Mouse (Mus musculus): ENCODE measurements at regions not wholly inside any gene's neighbourhood (a gene's known extent, or its start where the extent isn't known, plus 50 kb on each side); places are given as distances from the start of the nearest gene placed in this dataset.

DNA sequence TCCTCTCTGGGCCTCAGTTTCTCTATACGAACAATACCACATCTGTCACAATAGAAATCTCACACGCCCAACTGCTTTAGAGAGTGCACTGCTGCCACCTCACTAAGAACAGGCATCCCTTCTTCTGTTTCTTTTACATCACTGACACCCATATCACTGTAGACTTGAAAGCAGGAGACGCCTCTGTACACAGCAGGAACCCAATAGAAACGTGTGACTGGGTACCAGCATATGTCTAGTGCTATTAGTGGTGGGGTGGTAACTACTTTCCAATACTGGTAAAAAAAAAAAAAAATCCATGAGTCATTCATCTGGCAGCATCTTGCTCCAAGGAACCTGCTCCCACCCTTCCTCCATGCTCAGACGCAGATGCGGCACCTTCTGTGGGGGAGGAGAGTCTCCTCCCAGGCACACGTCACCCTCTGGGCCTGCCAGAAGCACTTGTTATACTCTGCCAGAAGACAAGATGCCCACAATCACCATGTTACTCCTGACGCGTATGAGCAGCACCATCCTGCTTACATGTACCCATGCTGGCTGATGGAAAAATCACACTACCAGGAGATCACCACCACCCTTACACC is 151.3 kb upstream of the Plxna4 start:
- POLR2A ChIA-PET = no interaction called here
- CTCF ChIA-PET = no interaction called here

DNA sequence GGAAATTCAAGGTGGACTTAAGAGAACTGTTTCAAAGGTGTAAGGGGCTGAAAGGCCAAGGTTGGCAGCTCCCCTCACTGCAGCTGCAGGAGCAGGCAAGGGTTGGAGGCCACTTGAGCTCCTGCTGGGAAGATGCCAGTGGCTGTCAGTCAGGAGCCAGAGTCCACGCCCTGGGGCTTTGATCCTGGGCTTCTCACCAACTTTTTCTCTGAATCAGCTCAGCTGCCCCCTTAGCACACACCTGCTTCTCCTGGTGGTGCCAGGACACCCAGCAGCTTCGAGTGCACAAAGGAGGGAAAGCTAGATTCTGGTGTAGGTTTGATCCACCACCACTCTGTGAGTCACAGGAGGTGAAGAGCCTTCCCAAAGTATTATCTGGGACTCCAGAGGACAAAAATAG is 140.7 kb upstream of the Plxna4 start:
- ChIA-PET POLR2A (interaction anchor here in 1 of 4 experiments (0.6 kb wide), 1 partner anchor 108 kb away, joined by 3 read pairs; no protein-coding TSS in a partner anchor), CTCF (no interaction called here)

DNA sequence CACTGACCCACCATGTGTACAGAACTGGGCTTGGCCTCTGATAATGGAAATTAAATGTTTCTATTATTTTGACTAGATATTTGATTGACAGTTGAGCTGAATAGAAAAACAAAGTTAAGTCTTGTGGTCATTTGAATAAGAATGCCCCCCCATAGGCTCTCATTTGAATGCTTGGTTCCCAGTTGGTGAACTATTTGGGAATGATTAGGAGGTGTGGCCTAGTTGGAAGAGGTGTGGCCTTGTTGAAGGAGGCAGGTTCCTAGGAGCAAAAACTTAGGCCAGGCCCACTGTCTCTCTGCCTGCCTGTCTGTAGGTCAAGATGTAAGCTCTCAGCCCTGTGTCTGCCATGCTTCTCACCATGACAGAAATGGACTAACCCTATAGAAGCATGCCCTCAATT is 138.6 kb upstream of the Plxna4 start:
- ChIA-PET CTCF (interaction anchor here in 1 of 4 experiments (1.2 kb wide), 1 partner anchor 401 kb away, joined by 4 read pairs; no protein-coding TSS in a partner anchor), POLR2A (interaction anchor here in 2 of 4 experiments (0.5 to 0.9 kb wide), 2 partner anchors 21 to 1450 kb away, joined by 3 to 4 read pairs; no protein-coding TSS in a partner anchor)

DNA sequence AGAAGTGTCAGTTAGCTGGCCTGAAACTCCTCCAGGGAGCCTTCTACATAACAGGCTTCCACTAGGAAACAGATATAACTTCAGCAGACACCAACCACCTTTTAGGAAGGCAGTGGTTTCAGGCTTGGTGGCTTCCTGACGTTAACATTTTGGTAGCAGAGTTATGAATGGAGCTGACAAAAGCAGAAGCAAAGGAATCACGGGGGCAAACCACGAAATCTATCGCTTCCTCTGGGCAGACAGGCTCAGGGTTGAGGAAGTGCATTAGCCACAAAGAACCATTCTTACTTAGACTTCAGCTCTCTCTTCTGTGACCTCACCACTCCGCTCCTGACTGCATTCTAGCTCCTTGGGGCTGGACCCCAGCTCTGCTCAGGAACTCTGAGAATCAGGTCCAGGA is 129.9 kb upstream of the Plxna4 start:
- ChIA-PET CTCF (no interaction called here), POLR2A (no interaction called here)

DNA sequence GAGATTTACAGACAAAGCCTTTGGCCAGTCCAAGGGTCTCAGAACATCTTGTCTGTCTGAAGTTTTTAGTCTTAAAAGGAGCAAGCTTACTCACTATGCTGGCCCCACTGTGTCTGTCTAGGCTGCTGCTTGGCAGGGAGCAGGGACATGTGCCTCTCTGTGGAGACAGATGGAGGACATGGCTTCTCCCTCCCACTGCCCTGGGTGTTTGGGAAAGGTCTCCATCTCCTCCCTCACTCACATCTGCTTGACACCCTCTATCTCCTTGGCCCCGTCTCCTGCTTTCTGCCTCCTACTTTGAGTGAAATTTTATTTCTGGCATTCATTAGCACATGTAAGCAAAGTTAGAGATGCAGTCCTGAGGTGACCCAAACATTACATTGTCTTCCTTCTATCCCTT is 127.1 kb upstream of the Plxna4 start:
- POLR2A ChIA-PET = no interaction called here
- CTCF ChIA-PET = interaction anchor here in 1 of 4 experiments (0.6 kb wide), 1 partner anchor 876 kb away, joined by 8 read pairs; no protein-coding TSS in a partner anchor

DNA sequence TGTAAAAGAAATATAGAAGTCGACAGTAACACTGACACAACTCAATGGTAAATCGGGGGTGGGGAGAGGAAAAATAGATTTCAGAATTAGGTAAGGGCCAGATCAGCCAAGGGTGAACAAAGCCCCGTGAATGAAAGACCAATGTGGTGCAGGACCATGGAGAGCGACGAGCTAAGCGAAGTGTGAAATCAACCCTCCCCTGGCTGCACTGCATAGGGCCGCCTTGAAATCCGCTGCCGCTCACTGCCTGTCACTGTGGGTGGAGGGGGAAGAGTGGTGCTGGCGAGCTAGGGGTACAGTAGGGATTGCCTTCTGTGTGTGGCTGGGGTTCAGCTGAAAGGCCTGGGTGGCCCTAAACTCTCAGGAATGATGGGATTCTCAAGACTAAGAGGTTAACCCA is 122.2 kb upstream of the Plxna4 start:
- CTCF ChIA-PET = interaction anchor here in 2 of 4 experiments (0.6 kb wide), 2 partner anchors 218 to 390 kb away, joined by 3 to 4 read pairs; no protein-coding TSS in a partner anchor
- POLR2A ChIA-PET = no interaction called here

DNA sequence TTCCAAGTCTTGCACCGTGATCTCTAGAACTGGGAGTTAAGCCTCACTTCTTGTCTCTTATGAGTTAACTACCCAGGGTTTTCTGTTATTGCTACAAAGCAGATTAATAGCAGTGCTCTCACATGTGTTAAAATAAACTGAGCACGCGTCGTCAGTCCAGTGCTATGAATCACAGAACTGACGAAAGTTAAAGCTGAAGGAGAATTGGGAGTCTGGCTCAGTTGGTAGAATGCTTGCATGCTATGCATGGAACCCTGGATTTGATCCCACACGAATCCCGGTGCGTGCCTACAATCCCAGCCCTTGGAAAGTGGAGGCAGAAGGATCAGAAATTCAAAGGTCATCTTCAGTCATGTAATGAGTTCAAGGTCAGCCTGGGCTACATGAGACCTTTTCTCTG is 121.6 kb upstream of the Plxna4 start:
- POLR2A ChIA-PET = no interaction called here

DNA sequence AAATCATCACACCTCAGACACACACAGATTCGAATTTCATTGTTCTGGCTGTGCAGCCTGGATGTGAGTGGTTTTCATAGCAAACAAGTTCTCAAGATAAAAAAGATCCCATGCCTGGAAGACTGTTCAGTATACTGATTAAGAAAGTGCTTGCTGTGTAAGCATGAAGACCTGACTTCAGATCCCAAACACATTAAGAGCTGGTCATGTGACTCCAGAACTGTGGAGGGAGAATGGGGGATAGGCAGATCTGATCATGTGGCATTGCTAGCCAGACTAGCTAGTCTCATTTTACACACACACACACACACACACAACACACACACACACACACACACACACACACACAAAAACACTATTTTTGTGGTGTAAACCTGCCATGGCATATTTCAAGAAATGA is 119.4 kb upstream of the Plxna4 start:
- POLR2A ChIA-PET = no interaction called here
- CTCF ChIA-PET = no interaction called here

More for the DNA sequence above, 121.6 kb upstream of the Plxna4 start:
- CTCF ChIA-PET = interaction anchor here in 2 of 4 experiments (0.6 kb wide), 2 partner anchors 218 to 390 kb away, joined by 3 to 4 read pairs; no protein-coding TSS in a partner anchor

DNA sequence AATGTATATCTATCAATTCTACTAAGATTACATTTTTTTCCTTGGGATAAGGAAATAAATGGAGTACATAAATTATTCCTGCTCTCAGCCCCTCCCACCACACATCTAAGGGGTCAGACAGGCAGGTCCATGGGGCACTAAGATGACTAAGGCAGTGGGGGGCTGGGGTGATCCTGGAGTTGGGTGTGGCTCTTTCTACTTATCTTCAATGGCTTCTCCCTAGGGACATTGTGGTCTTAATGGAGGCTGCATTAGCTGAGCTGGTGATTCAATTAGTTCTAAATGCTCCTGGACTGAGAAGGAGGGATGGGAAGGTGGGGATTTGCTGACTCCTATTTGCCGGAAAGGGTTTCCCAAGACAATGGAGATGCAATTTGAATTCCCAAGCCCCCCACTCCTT is 118.4 kb upstream of the Plxna4 start:
- CTCF ChIA-PET = no interaction called here
- POLR2A ChIA-PET = interaction anchor here in 1 of 4 experiments (1.4 kb wide), 1 partner anchor 10 kb away, joined by 4 read pairs; no protein-coding TSS in a partner anchor

DNA sequence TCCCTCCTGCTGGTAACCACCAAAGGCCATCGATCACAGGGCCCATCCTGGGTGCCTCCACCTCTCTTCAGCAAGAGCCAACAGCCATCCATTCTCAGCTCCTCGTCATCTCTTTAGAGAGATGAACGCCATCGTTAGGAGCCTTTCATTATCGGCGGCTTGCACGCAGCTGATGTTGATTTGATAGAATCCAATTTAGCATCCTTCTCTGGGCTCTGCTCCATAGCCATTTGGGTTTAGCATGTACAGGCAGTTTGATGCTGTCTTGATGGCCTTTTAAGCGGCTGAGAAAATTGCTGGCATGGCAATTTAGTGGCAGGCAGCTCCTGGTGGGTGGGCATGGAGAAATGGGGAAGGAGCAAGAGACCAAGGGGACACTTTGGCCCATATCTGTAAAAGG is 115.5 kb upstream of the Plxna4 start:
- ChIA-PET POLR2A (no interaction called here), CTCF (no interaction called here)

DNA sequence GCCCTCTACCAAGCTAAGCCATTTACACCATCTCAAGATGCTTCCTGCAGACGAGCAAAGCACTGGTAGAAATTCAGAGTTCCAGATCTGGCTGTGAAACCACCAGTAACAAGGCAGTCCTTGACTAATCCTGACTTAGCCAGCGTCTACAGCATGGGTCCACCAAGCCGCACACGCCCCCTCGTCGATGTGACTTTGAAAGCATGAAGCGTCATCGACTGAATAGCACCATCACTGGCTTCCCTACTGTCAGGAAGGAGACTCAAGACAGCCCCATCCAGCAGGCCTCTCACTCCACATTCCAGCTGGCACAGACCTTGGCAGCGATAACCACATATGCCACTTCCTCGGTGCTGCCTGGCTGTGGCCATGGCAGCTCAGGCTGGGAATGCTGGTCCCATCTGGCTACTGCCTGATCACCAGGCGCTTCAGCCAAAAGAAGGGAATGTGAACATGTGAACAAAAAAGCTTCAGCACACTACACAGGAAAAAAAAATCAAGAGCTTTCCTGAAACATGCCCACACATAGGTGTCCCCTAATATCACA is 114.3 kb upstream of the Plxna4 start:
- ChIA-PET CTCF (interaction anchor here in 1 of 4 experiments (0.7 kb wide), 1 partner anchor 28 kb away, joined by 3 read pairs; no protein-coding TSS in a partner anchor), POLR2A (no interaction called here)

DNA sequence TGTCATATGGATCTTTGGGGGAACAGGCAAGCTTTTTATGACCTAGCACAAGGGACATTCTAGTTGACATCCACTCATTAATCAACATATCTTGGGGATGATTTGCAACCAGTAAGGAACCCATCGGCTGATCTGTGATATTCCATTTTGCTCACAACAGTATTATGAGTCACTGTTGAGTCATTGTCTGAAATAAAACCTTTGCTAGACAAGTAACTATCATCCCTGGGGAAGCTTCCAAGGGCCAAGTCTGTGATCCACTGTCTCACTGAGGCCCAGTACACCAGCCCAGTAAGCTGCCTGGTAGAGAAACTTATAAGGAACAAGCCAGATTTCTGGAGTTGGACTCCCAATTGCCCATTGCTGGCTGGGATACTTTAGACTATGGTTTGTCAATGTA is 111.8 kb upstream of the Plxna4 start:
- CTCF ChIA-PET = no interaction called here

DNA sequence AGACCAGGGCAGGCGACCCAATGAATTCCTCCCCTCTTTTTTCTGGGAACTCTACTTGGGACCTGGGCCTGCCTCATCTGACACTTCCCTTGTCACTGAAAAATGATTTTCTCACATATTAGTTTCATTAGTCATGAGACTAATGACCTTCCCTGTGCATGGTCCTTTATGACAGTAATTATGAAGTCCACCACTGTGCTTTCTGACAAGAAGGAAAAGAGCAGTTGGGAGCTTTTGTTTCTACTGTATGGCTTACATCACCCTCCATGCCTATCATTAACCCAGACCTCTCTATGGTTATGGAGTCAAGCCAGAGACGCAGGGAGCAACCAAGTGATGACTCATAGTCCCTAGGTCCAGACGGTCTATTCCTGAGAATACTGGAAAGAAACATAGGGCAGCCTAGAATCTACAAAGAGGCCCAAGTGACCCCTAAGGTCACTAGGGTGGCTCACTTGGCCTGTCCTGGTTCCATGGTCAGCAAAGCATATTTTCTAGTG is 109.8 kb upstream of the Plxna4 start:
- CTCF ChIA-PET = no interaction called here
- POLR2A ChIA-PET = no interaction called here

More for the DNA sequence above, 111.8 kb upstream of the Plxna4 start:
- POLR2A ChIA-PET = no interaction called here

DNA sequence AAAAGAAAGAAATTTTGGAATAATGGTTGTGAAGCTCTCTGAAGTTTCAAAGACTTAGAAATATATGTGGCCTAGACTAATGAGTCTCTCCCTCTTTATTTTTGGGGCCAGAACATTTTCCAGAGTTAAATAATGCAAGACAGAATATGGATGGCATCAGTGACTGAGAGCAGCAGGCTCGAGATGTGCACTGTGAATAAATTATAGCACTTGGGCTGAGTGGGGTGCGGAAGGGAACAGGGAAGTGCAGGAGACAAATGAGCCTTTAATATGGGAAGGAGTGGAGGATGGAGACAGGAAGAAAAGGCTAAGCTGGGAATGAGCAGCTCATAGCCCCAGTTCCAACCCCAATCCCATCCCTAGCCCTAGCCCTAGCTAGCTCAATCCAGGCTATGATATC is 108.0 kb upstream of the Plxna4 start:
- ChIA-PET POLR2A (interaction anchor here in 1 of 4 experiments (1.5 kb wide), 1 partner anchor 10 kb away, joined by 4 read pairs; no protein-coding TSS in a partner anchor), CTCF (interaction anchor here in 1 of 4 experiments (0.5 to 0.6 kb wide), 2 partner anchors 327 to 444 kb away, joined by 3 read pairs; no protein-coding TSS in a partner anchor)

DNA sequence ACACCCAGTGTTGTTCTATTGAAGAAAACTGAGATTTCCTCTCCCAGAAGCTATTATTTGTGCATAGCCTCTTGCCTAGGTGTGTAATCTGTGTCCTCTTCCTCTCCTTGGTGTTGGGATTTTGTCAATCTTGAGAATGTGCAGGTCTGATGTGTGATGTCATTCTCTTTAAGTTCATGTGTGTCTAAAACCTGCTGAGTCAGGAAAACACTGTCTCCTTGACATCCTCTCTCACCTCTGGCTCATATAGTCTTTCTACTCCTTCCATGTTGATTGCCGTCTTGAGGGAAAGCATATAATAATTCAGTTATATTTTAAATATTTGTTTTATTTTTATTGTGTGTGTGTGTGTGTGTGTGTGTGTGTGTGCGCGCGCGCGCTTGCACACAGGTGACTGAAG is 84.6 kb upstream of the Plxna4 start:
- ChIA-PET POLR2A (no interaction called here), CTCF (no interaction called here)

DNA sequence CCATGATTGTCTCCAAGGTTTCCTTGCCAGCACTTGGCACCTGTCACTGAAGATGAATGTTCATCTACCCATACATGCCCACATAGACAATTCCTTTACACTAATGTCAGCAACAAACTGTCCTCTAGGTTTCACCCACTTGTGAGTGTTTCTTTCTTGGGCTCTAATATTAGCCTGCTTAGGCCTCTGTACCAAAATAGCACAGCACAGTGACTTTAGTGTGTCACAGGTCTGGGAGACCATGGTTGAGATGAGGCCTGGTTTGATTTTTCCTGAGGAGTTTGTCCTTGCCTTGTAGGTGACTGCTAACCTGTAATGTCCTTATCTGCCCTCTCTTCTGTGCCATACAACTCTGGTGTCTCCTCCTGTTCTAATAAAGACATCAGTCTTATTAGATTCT is 71.8 kb upstream of the Plxna4 start:
- ChIA-PET POLR2A (no interaction called here), CTCF (no interaction called here)

DNA sequence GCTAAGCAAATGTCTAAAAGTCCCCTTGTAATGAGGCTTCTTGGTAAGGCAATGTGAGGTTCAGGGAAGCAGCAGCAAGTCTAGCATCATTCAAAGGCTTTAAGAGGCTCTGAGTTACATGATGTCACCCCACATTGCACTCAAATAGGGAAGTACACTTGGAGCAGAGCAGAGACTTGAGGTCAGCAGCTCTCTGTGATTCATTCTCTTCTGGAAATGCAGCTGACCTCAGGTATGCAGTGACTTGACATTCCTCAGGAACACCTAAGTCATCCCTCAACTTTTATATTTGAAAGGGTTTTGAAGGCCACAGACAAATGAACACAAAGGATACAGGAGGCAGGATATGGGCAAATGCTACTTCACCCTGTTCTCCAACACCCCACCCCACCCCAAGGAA is 69.4 kb upstream of the Plxna4 start:
- POLR2A ChIA-PET = no interaction called here
- CTCF ChIA-PET = no interaction called here

DNA sequence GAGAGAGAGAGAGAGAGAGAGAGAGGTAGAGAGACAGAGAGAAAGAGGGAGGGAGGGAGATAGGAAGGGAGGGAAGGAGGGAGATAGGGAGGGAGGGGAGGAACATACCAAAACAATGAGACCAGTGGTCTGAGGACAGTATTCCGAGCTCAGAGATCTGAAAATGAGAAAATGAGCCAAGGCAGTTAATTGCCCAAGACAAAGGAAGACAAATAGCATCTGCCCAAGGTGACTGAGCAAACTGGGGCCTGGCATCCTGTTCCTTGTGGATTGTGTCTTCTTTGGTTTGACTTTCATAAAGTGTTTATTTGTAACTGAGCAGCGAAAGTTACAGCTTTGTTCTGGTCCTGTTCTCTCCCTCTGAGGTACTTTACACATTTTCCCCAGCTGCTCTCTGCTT is 66.2 kb upstream of the Plxna4 start:
- CTCF ChIA-PET = no interaction called here
- POLR2A ChIA-PET = interaction anchor here in 1 of 4 experiments (0.5 kb wide), 1 partner anchor 326 kb away, joined by 3 read pairs; no protein-coding TSS in a partner anchor

DNA sequence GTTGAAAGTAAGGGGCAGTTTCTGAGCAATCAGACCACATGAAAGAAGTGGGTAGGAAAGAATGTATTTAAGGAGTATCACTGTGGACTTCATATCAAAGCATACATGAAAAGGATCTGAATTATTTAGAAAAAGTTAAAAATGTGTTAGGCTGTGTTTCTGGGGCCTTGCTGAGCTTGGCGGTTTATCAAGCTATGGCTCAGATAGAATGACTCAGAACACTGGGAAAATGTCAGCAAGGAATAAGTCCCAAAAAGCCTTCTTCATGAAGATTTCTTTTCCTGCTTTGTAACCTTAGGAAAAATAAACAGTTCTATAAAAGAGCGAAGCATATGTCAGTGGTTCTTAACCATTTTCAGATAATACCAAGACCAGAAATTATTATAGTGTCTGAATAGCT is 56.0 kb upstream of the Plxna4 start:
- POLR2A ChIA-PET = no interaction called here

DNA sequence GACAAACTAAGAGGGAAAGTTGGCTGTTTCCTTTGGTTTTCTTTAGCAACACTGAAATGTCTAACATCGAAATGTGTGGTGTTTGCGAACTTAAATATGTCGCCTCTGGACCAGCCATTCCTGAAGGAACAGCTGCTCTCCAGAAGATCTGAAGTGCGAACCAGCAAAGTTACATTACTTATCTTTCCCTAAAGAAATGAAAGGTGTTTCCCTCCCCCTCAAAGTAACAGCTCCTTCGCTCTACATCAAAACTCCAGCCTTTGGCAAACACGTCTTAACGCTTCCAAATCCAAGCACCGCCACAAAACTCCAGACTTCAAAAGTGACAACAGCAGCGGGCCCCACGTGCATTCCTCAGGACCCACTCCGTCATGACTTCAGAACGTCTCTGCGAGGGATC is 50.9 kb upstream of the Plxna4 start:
- CTCF ChIA-PET = no interaction called here
- POLR2A ChIA-PET = no interaction called here

More for the DNA sequence above, 56.0 kb upstream of the Plxna4 start:
- CTCF ChIA-PET = interaction anchor here in 1 of 4 experiments (0.7 kb wide), 1 partner anchor 101 kb away, joined by 9 read pairs; no protein-coding TSS in a partner anchor

All from embryonic stem cell, embryonic (primary cell).